Mouse (Mus musculus): ENCODE results near the gene Gna11. TPM values are rescaled to one million over a fixed set of nuclear protein-coding genes. Genes with fewer than 3 reads are reported as not detected.

The Gna11 gene
- polyA plus RNA-seq, 1 experiment from 2014 or later = 90.2 TPM

Small RNA genes lying within 50 kb of the gene (microRNA-seq; reads per million reads assigned to microRNA genes)
- not detected for gene Gm25595

Other genes with a start within 250 kb of the Gna11 start
- gene Cactin, start 224.1 kb downstream of the Gna11 start, polyA plus RNA-seq (2015; fragmentation: Nextera tagmentation; extraction: Ambion mirVana) = 27.6 and 28.3 TPM in 2 replicates
- 4.8 and 5.2 TPM in 2 replicates for gene Tbxa2r, start 216.5 kb downstream of the Gna11 start, polyA plus RNA-seq (2015; fragmentation: Nextera tagmentation; extraction: Ambion mirVana)
- gene Gipc3, start 201.9 kb downstream of the Gna11 start, polyA plus RNA-seq (2015; fragmentation: Nextera tagmentation; extraction: Ambion mirVana) = not detected in 2 replicates
- 24.9 and 25.0 TPM in 2 replicates for gene Hmg20b, start 194.7 kb downstream of the Gna11 start, polyA plus RNA-seq (2015; fragmentation: Nextera tagmentation; extraction: Ambion mirVana)
- gene Mfsd12, start 187.7 kb downstream of the Gna11 start, polyA plus RNA-seq (2015; fragmentation: Nextera tagmentation; extraction: Ambion mirVana) = 17.2 and 18.1 TPM in 2 replicates
- 0.63 and 0.80 TPM in 2 replicates for gene 4930404N11Rik, start 179.4 kb downstream of the Gna11 start, polyA plus RNA-seq (2015; fragmentation: Nextera tagmentation; extraction: Ambion mirVana)
- gene Fzr1, start 166.7 kb downstream of the Gna11 start, polyA plus RNA-seq (2015; fragmentation: Nextera tagmentation; extraction: Ambion mirVana) = 145 and 146 TPM in 2 replicates
- gene Dohh, start 160.8 kb downstream of the Gna11 start, polyA plus RNA-seq (2015; fragmentation: Nextera tagmentation; extraction: Ambion mirVana) = 77.5 and 86.2 TPM in 2 replicates
- gene Gm48551, start 160.7 kb downstream of the Gna11 start, polyA plus RNA-seq (2015; fragmentation: Nextera tagmentation; extraction: Ambion mirVana) = 6.1 and 8.2 TPM in 2 replicates
- gene Gm48552, start 156.2 kb downstream of the Gna11 start, polyA plus RNA-seq (2015; fragmentation: Nextera tagmentation; extraction: Ambion mirVana) = 2.3 and 3.3 TPM in 2 replicates
- 1.2 and 1.4 TPM in 2 replicates for gene Smim24, start 152.1 kb downstream of the Gna11 start, polyA plus RNA-seq (2015; fragmentation: Nextera tagmentation; extraction: Ambion mirVana)
- 15.4 and 17.2 TPM in 2 replicates for gene Nfic, start 89.6 kb downstream of the Gna11 start, polyA plus RNA-seq (2015; fragmentation: Nextera tagmentation; extraction: Ambion mirVana)
- gene Celf5, start 62.5 kb downstream of the Gna11 start, polyA plus RNA-seq (2015; fragmentation: Nextera tagmentation; extraction: Ambion mirVana) = 88.3 and 103 TPM in 2 replicates
- 61.1 and 61.3 TPM in 2 replicates for gene Ncln, start 48.8 kb downstream of the Gna11 start, polyA plus RNA-seq (2015; fragmentation: Nextera tagmentation; extraction: Ambion mirVana)
- gene S1pr4, start 45.1 kb downstream of the Gna11 start, polyA plus RNA-seq (2015; fragmentation: Nextera tagmentation; extraction: Ambion mirVana) = 0.44 and 0.58 TPM in 2 replicates
- gene Gna15, start 21.0 kb downstream of the Gna11 start, polyA plus RNA-seq (2015; fragmentation: Nextera tagmentation; extraction: Ambion mirVana) = 0.80 and 0.87 TPM in 2 replicates
- gene Aes, start 14.3 kb upstream of the Gna11 start, polyA plus RNA-seq (2015; fragmentation: Nextera tagmentation; extraction: Ambion mirVana) = 700 and 706 TPM in 2 replicates
- 39.0 and 54.8 TPM in 2 replicates for gene Tle2, start 29.4 kb upstream of the Gna11 start, polyA plus RNA-seq (2015; fragmentation: Nextera tagmentation; extraction: Ambion mirVana)
- gene Tle6, start 55.9 kb upstream of the Gna11 start, polyA plus RNA-seq (2015; fragmentation: Nextera tagmentation; extraction: Ambion mirVana) = 4.3 and 5.2 TPM in 2 replicates
- gene BC025920, start 61.1 kb upstream of the Gna11 start, polyA plus RNA-seq (2015; fragmentation: Nextera tagmentation; extraction: Ambion mirVana) = 1.9 and 2.0 TPM in 2 replicates
- gene Sirt6, start 82.6 kb upstream of the Gna11 start, polyA plus RNA-seq (2015; fragmentation: Nextera tagmentation; extraction: Ambion mirVana) = 51.3 and 52.3 TPM in 2 replicates
- 18.4 and 18.6 TPM in 2 replicates for gene Ankrd24, start 83.3 kb upstream of the Gna11 start, polyA plus RNA-seq (2015; fragmentation: Nextera tagmentation; extraction: Ambion mirVana)
- 6.8 and 7.0 TPM in 2 replicates for gene Gm10778, start 103.9 kb upstream of the Gna11 start, polyA plus RNA-seq (2015; fragmentation: Nextera tagmentation; extraction: Ambion mirVana)
- gene Zfp433, start 159.6 kb upstream of the Gna11 start, polyA plus RNA-seq (2015; fragmentation: Nextera tagmentation; extraction: Ambion mirVana) = 16.0 and 19.6 TPM in 2 replicates
- 18.0 and 20.3 TPM in 2 replicates for gene Gm3055, start 226.0 kb upstream of the Gna11 start, polyA plus RNA-seq (2015; fragmentation: Nextera tagmentation; extraction: Ambion mirVana)

Data from midbrain, embryonic 16.5 days (tissue).